Mouse (Mus musculus) 3T3-L1 (cell line): ENCODE measurements at regions not wholly inside any gene's neighbourhood (a gene's known extent, or its start where the extent isn't known, plus 50 kb on each side); places are given as distances from the start of the nearest gene placed in this dataset.
"Not testable (repeated sequence)": the region's sequence is repeated elsewhere in the genome, so short reads cannot be mapped to it uniquely, and the experiment has no call there.

Experiments used
- DNase-seq: peaks from one replicate; pipeline ENCODE4 v3.0.0-alpha.2; 2015; ENCODE audit warnings: low read depth, low spot score

- no peak for DNase-seq
Measured at GRCm38 (mm10) chr11:28993270-28993847, 137.2 kb upstream of the Pnpt1 start.

DNA sequence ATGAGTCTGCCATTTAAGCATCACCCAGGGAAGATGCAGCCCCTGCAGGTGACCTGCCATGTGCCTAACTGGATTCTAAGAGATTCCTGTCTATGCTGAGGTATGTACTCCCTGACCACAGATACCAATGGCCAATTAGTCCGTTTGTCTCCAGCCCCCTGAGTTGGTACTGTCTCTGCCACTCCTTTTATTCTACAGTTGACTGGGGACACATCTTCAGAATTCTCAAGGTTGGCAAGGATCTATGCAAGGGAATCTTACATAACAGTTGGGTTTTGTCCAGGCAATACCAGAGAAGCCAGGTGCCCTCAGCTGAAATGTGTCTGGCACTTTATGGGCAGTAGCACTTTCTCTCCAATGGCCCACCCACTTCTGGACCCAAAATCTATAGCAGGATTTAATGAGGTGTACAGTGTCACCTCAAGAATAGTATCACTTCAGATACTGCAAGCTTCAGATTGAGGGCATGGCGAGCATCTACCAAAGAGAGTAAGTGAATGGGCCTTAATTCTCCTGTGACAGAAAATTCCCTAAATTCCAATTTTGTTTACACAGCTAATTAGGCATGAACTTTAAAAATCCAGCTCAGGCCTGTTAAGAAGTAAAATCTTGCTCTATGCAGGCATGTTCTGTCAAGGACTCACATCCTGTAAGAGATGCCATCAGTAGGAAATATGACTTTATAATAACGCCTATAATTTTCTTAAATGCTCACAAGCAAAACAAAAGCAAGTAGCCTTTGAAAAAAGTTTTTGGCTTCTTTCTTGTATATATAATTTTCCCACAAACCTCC lies 132.0 kb upstream of the Pnpt1 start:
- DNase-seq: no peak

DNA sequence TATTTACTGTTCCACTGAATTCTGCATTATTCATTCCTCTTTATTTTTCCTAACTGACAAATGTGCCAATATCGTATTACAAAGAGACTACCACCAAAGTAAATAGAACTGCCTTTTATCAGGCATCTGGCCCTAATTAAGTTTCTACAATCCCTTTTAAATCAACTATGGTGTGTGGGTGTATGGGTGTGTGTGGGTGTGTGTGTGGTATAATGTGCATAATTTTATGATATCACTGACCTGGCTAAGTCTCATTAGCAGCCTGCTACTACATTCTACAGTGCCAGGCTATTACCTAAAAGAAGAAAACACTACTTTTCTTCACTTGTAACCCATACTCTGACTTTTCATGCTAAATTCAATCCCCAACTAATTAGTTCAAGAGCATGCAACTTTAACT lies 131.3 kb upstream of the Pnpt1 start:
- no peak for DNase-seq

GRCm38 (mm10) chr11:28999620-29000019 lies 130.9 kb upstream of the Pnpt1 start:
- no peak for DNase-seq

DNA sequence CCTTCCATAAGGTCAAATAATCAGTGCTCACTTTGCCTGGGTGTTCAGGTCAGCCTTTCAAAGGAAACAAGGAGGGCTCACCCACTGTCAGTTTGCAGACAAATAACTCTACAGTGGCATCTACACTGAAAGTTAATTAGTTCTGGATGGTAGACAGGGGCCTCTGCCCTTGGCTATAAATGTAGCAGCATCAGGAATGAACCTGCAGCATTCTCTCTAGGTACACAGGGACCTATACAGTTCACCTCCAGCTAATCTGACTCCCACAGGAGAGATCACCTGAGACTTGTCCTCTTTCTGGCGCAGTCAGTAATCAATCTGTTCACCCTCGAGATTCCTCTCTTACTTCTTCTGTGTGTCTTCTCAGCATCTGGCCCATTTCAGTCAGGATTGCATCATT lies 130.3 kb upstream of the Pnpt1 start:
- no peak for DNase-seq

DNA sequence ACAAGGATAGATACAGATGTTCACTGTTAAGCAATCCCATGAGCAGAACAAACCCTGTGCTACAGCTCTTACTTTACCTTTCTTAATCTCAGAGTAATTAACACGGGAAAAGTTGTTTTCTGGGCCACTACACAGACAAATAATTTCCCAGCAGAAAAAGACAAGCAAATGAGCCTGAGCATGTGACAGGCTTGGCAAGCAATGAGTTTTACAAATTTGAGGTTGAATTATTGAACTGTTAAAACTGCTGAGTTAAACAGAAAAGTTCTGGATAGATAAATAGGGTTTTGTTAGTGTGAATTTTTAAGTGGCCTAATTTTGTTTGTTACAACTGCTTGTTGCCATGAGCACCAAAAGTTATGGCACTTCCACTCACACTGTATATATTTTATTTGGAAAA lies 113.1 kb upstream of the Pnpt1 start:
- no peak for DNase-seq

GRCm38 (mm10) chr11:29040817-29041216 lies 89.7 kb upstream of the Pnpt1 start:
- DNase-seq: peak; percentile 66

- DNase-seq: not testable (repeated sequence)
Measured at GRCm38 (mm10) chr11:29047985-29048610, 82.4 kb upstream of the Pnpt1 start.

GRCm38 (mm10) chr11:29052625-29053024 lies 77.9 kb upstream of the Pnpt1 start:
- no peak for DNase-seq

DNA sequence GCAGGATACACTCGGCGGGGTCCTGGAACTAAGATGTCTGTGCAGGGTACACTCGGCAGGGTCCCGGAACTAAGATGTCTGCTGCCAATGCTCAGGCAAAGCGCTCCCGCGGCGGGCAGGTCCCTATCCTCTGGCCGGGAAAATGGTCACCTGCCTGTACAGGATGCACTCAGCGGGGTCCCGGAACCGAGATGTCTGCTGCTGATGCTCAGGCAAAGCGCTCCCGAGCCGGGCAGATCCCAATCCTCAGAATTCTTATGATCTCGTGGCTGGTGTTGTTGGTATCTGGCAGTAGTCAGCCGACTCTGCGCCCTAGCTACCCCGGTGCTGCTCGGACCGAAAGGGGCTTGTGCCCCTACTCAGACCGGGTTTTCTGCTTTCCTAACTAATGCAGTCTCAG lies 61.0 kb upstream of the Pnpt1 start:
- not testable (repeated sequence) for DNase-seq

GRCm38 (mm10) chr11:29072231-29072630 lies 58.3 kb upstream of the Pnpt1 start:
- DNase-seq: peak; percentile 43
